14 mouse cellular contexts compared by ENCODE assay signal in genomic region chr4:156252619-156253018, GRCm38 (mm10). TPM values are rescaled to one million over a fixed set of nuclear protein-coding genes. Genes with fewer than 3 reads are reported as not detected.
DNase-seq lines count a peak whose midpoint lies in the region; ATAC-seq and TF ChIP-seq lines count a peak whose summit lies in the region.
"Had no signal": no experiment of that assay in that cellular context is flagged by ENCODE, and none has a peak within 500 bp of the region (broad histone marks: within the 10 kb centered on the region; RNA-seq: fewer than 3 reads in every experiment).

No protein-coding gene starts in this region.

- no peak overlapping the region for H3K9ac ChIP-seq in forebrain, embryonic 11.5 days (ENCODE audit: low read length)
- H3K9ac ChIP-seq in forebrain, postnatal 0 days: no peak overlapping the region
- H3K9ac ChIP-seq in neural tube, embryonic 11.5 days (ENCODE audit: low read length): no peak overlapping the region
- H3K9ac ChIP-seq in neural tube, embryonic 15.5 days (replicated peaks): no peak overlapping the region
- peak overlapping the region; percentile 60 for H3K9ac ChIP-seq in liver, embryonic 15.5 days
- no peak overlapping the region for H3K9ac ChIP-seq in intestine, postnatal 0 days (ENCODE audit: low read depth, low read length)

- no peaks in the 10 kb centered on the region for H3K9me3 ChIP-seq in forebrain, embryonic 11.5 days (ENCODE audit: control insufficient read depth, low read length)
- H3K9me3 ChIP-seq in forebrain, postnatal 0 days (ENCODE audit: low read length): no peaks in the 10 kb centered on the region
- no peaks in the 10 kb centered on the region for H3K9me3 ChIP-seq in neural tube, embryonic 11.5 days (ENCODE audit: control insufficient read depth, low read length)
- H3K9me3 ChIP-seq in neural tube, embryonic 15.5 days (replicated peaks): no peaks in the 10 kb centered on the region
- H3K9me3 ChIP-seq in liver, embryonic 15.5 days (replicated peaks): no peaks in the 10 kb centered on the region
- no peaks in the 10 kb centered on the region for H3K9me3 ChIP-seq in intestine, postnatal 0 days (ENCODE audit: control insufficient read depth)
- H3K9me3 ChIP-seq: forebrain, embryonic 12.5 days had no signal

- 0 out of 2 replicates have a peak overlapping the region, but pooled peaks have one; percentile 32 for H3K27ac ChIP-seq in forebrain, embryonic 11.5 days (ENCODE audit: low read depth, low read length)
- no peak overlapping the region for H3K27ac ChIP-seq in forebrain, postnatal 0 days (ENCODE audit: low read depth, low read length)
- H3K27ac ChIP-seq in neural tube, embryonic 11.5 days (ENCODE audit: low read depth, low read length): peak overlapping the region; percentile 40
- H3K27ac ChIP-seq in neural tube, embryonic 15.5 days (replicated peaks): no peak overlapping the region
- H3K27ac ChIP-seq in liver, embryonic 15.5 days (replicated peaks): peak overlapping the region; percentile 96
- H3K27ac ChIP-seq in intestine, postnatal 0 days (ENCODE audit: low read depth, low read length): no peak overlapping the region
- H3K27ac ChIP-seq: forebrain, embryonic 12.5 days had no signal

- peaks cover 4% of the 10 kb centered on the region; the same call in 1 of the 2 replicates for H3K4me1 ChIP-seq in forebrain, embryonic 11.5 days (replicated peaks; ENCODE audit: control insufficient read depth, insufficient read depth, low read length)
- no peaks in the 10 kb centered on the region for H3K4me1 ChIP-seq in forebrain, postnatal 0 days (ENCODE audit: insufficient read depth)
- H3K4me1 ChIP-seq in neural tube, embryonic 11.5 days (ENCODE audit: control insufficient read depth, insufficient read depth, low read length): no peaks in the 10 kb centered on the region
- peaks cover 20% of the 10 kb centered on the region for H3K4me1 ChIP-seq in neural tube, embryonic 15.5 days
- peaks cover 65% of the 10 kb centered on the region for H3K4me1 ChIP-seq in liver, embryonic 15.5 days (replicated peaks)
- H3K4me1 ChIP-seq in intestine, postnatal 0 days (replicated peaks; ENCODE audit: control insufficient read depth, insufficient read depth, low read length): no peaks in the 10 kb centered on the region

- H3K27me3 ChIP-seq in forebrain, embryonic 11.5 days (ENCODE audit: control insufficient read depth, insufficient read depth, low read length): peaks cover 24% of the 10 kb centered on the region
- peaks cover 14% of the 10 kb centered on the region for H3K27me3 ChIP-seq in forebrain, postnatal 0 days (ENCODE audit: insufficient read depth, low read length)
- peaks cover 26% of the 10 kb centered on the region for H3K27me3 ChIP-seq in neural tube, embryonic 11.5 days (ENCODE audit: control insufficient read depth, insufficient read depth, low read length)
- peaks cover 28% of the 10 kb centered on the region for H3K27me3 ChIP-seq in neural tube, embryonic 15.5 days (replicated peaks)
- peaks cover 16% of the 10 kb centered on the region for H3K27me3 ChIP-seq in liver, embryonic 15.5 days
- H3K27me3 ChIP-seq in intestine, postnatal 0 days (replicated peaks; ENCODE audit: control insufficient read depth, insufficient read depth, low read length): peaks cover 33% of the 10 kb centered on the region
- H3K27me3 ChIP-seq: Patski had no signal

- no peak overlapping the region for H3K4me2 ChIP-seq in forebrain, embryonic 11.5 days (ENCODE audit: low read depth, low read length, severe bottlenecking)
- H3K4me2 ChIP-seq in forebrain, postnatal 0 days (ENCODE audit: low read depth): no peak overlapping the region
- H3K4me2 ChIP-seq in neural tube, embryonic 11.5 days (ENCODE audit: low read depth): no peak overlapping the region; the same call in 1 of the 2 replicates
- no peak overlapping the region for H3K4me2 ChIP-seq in neural tube, embryonic 15.5 days
- peak overlapping the region; percentile 69 for H3K4me2 ChIP-seq in liver, embryonic 15.5 days
- no peak overlapping the region for H3K4me2 ChIP-seq in intestine, postnatal 0 days (replicated peaks; ENCODE audit: low read depth)
- H3K4me2 ChIP-seq: forebrain, embryonic 12.5 days had no signal

- ATAC-seq in forebrain, embryonic 11.5 days (replicated peaks; ENCODE audit: low FRiP score): no peak
- no peak for ATAC-seq in forebrain, postnatal 0 days
- no peak for ATAC-seq in neural tube, embryonic 11.5 days (ENCODE audit: insufficient read depth, low FRiP score, low TSS enrichment)
- ATAC-seq in neural tube, embryonic 15.5 days (ENCODE audit: low FRiP score): no peak
- peak; percentile 13 for ATAC-seq in liver, embryonic 15.5 days (ENCODE audit: insufficient read depth)
- ATAC-seq in monocyte, adult 5-6 weeks (replicated peaks; ENCODE audit: insufficient number of reproducible peaks, low FRiP score, low TSS enrichment, poor library complexity, severe bottlenecking): 0 out of 2 replicates have a peak, but pooled peaks have one; percentile 28
- no peak for ATAC-seq in intestine, postnatal 0 days
- ATAC-seq: Patski had no signal

- no peak for TF ChIP-seq CTCF in forebrain, postnatal 0 days (IDR thresholded peaks at IDR 0.05; ENCODE audit: low read depth)
- no peak for TF ChIP-seq CTCF in intestine, postnatal 0 days (IDR thresholded peaks at IDR 0.05; ENCODE audit: low read depth)

- H3K4me3 ChIP-seq in forebrain, embryonic 11.5 days (ENCODE audit: low read depth, low read length): no peak overlapping the region
- H3K4me3 ChIP-seq in forebrain, postnatal 0 days (ENCODE audit: low read depth, low read length): no peak overlapping the region
- no peak overlapping the region for H3K4me3 ChIP-seq in neural tube, embryonic 11.5 days (ENCODE audit: low read depth, low read length)
- no peak overlapping the region for H3K4me3 ChIP-seq in neural tube, embryonic 15.5 days (replicated peaks)
- peak overlapping the region; percentile 42 for H3K4me3 ChIP-seq in liver, embryonic 15.5 days (replicated peaks)
- H3K4me3 ChIP-seq in intestine, postnatal 0 days (ENCODE audit: low read depth, low read length): no peak overlapping the region
- H3K4me3 ChIP-seq: forebrain, embryonic 12.5 days had no signal

- 46% methylated on average over 3 of the region's 3 CpGs for WGBS in forebrain, embryonic 11.5 days
- WGBS in forebrain, postnatal 0 days: 43% methylated on average over 3 of the region's 3 CpGs
- WGBS in neural tube, embryonic 11.5 days: 23% methylated on average over 3 of the region's 3 CpGs
- WGBS in neural tube, embryonic 15.5 days: 36% methylated on average over 3 of the region's 3 CpGs
- WGBS in liver, embryonic 15.5 days (ENCODE audit: insufficient replicate concordance): 13% methylated on average over 3 of the region's 3 CpGs
- WGBS in intestine, postnatal 0 days: 36% methylated on average over 3 of the region's 3 CpGs

- no peaks in the 10 kb centered on the region for H3K36me3 ChIP-seq in forebrain, embryonic 11.5 days (ENCODE audit: control insufficient read depth, insufficient read depth, low read length)
- H3K36me3 ChIP-seq in forebrain, postnatal 0 days (ENCODE audit: insufficient read depth): peaks cover 19% of the 10 kb centered on the region
- peaks cover 9% of the 10 kb centered on the region for H3K36me3 ChIP-seq in neural tube, embryonic 11.5 days (ENCODE audit: control insufficient read depth, insufficient read depth, low read length)
- H3K36me3 ChIP-seq in neural tube, embryonic 15.5 days: peaks cover 17% of the 10 kb centered on the region
- peaks cover 45% of the 10 kb centered on the region for H3K36me3 ChIP-seq in liver, embryonic 15.5 days (replicated peaks)
- H3K36me3 ChIP-seq in intestine, postnatal 0 days (ENCODE audit: control insufficient read depth, insufficient read depth): peaks cover 13% of the 10 kb centered on the region

- DNase-seq in forebrain, embryonic 11.5 days (ENCODE audit: low spot score): no peak
- DNase-seq in forebrain, postnatal 0 days: no peak
- no peak for DNase-seq in neural tube, embryonic 11.5 days (ENCODE audit: low spot score)
- DNase-seq in layer of hippocampus, adult 9-11 months: no peak
- DNase-seq: cerebellum, postnatal 14 days; lung, adult 2 months; right cerebral cortex, postnatal 14 days had no signal

RNA-seq across cellular contexts. Expression of gene Samd11, which starts 2.8 kb away (rescaled TPM):
- polyA plus RNA-seq in forebrain, embryonic 11.5 days (2014; fragmentation: Nextera tagmentation; extraction: Ambion mirVana): 1.4 and 2.0 TPM in 2 replicates
- 3.5 and 7.7 TPM in 2 replicates for total RNA-seq in forebrain, postnatal 0 days (2014; rRNA removed)
- polyA plus RNA-seq in forebrain, postnatal 0 days (2015; fragmentation: Nextera tagmentation; extraction: Ambion mirVana): 1.2 and 1.9 TPM in 2 replicates
- 1.4 and 2.6 TPM in 2 replicates for polyA plus RNA-seq in neural tube, embryonic 11.5 days (2014; fragmentation: Nextera tagmentation; extraction: Ambion mirVana)
- 1.7 TPM in 2 replicates for polyA plus RNA-seq in neural tube, embryonic 15.5 days (2015; fragmentation: Nextera tagmentation; extraction: Ambion mirVana)
- polyA plus RNA-seq in liver, embryonic 15.5 days (2015; fragmentation: Nextera tagmentation; extraction: Ambion mirVana): 37.0 and 42.2 TPM in 2 replicates
- total RNA-seq in monocyte, adult 5-6 weeks (2017): 0.19 to 1.8 TPM (median 0.29 TPM) in 3 replicates
- polyA plus RNA-seq in intestine, postnatal 0 days (2015; fragmentation: Nextera tagmentation; extraction: Ambion mirVana): 0.18 TPM in 1 of 2 replicates, not detected in the other
- total RNA-seq: neutrophil, adult 5-6 weeks had no signal

RNA-seq across cellular contexts. Expression of gene Noc2l, which starts 16.8 kb away (rescaled TPM):
- 102 and 104 TPM in 2 replicates for polyA plus RNA-seq in forebrain, embryonic 11.5 days (2014; fragmentation: Nextera tagmentation; extraction: Ambion mirVana)
- 80.7 and 83.9 TPM in 2 replicates for total RNA-seq in forebrain, postnatal 0 days (2014; rRNA removed)
- polyA plus RNA-seq in forebrain, postnatal 0 days (2015; fragmentation: Nextera tagmentation; extraction: Ambion mirVana): 50.9 and 52.9 TPM in 2 replicates
- 75.3 and 77.4 TPM in 2 replicates for polyA plus RNA-seq in neural tube, embryonic 11.5 days (2014; fragmentation: Nextera tagmentation; extraction: Ambion mirVana)
- 50.4 and 61.6 TPM in 2 replicates for polyA plus RNA-seq in neural tube, embryonic 15.5 days (2015; fragmentation: Nextera tagmentation; extraction: Ambion mirVana)
- 44.5 and 47.2 TPM in 2 replicates for polyA plus RNA-seq in liver, embryonic 15.5 days (2015; fragmentation: Nextera tagmentation; extraction: Ambion mirVana)
- total RNA-seq in monocyte, adult 5-6 weeks (2017): 33.0 to 53.8 TPM (median 40.5 TPM) in 3 replicates
- polyA plus RNA-seq in intestine, postnatal 0 days (2015; fragmentation: Nextera tagmentation; extraction: Ambion mirVana): 19.9 and 20.4 TPM in 2 replicates

RNA-seq across cellular contexts. Expression of gene Plekhn1, which starts 18.0 kb away (rescaled TPM):
- 26.7 and 27.2 TPM in 2 replicates for polyA plus RNA-seq in forebrain, embryonic 11.5 days (2014; fragmentation: Nextera tagmentation; extraction: Ambion mirVana)
- total RNA-seq in forebrain, postnatal 0 days (2014; rRNA removed): 37.2 and 43.7 TPM in 2 replicates
- polyA plus RNA-seq in forebrain, postnatal 0 days (2015; fragmentation: Nextera tagmentation; extraction: Ambion mirVana): 11.8 and 14.3 TPM in 2 replicates
- polyA plus RNA-seq in neural tube, embryonic 11.5 days (2014; fragmentation: Nextera tagmentation; extraction: Ambion mirVana): 20.4 and 21.6 TPM in 2 replicates
- 27.2 and 28.7 TPM in 2 replicates for polyA plus RNA-seq in neural tube, embryonic 15.5 days (2015; fragmentation: Nextera tagmentation; extraction: Ambion mirVana)
- 4.0 and 4.8 TPM in 2 replicates for polyA plus RNA-seq in liver, embryonic 15.5 days (2015; fragmentation: Nextera tagmentation; extraction: Ambion mirVana)
- 4.3 to 17.1 TPM (median 16.9 TPM) in 3 replicates for total RNA-seq in monocyte, adult 5-6 weeks (2017)
- polyA plus RNA-seq in intestine, postnatal 0 days (2015; fragmentation: Nextera tagmentation; extraction: Ambion mirVana): 8.3 and 8.6 TPM in 2 replicates

RNA-seq across cellular contexts. Expression of gene Perm1, which starts 37.0 kb away (rescaled TPM):
- polyA plus RNA-seq in forebrain, embryonic 11.5 days (2014; fragmentation: Nextera tagmentation; extraction: Ambion mirVana): 1.4 and 1.6 TPM in 2 replicates
- total RNA-seq in forebrain, postnatal 0 days (2014; rRNA removed): 1.1 and 1.3 TPM in 2 replicates
- 0.69 and 0.86 TPM in 2 replicates for polyA plus RNA-seq in forebrain, postnatal 0 days (2015; fragmentation: Nextera tagmentation; extraction: Ambion mirVana)
- polyA plus RNA-seq in neural tube, embryonic 11.5 days (2014; fragmentation: Nextera tagmentation; extraction: Ambion mirVana): 0.57 and 0.85 TPM in 2 replicates
- polyA plus RNA-seq in neural tube, embryonic 15.5 days (2015; fragmentation: Nextera tagmentation; extraction: Ambion mirVana): 2.3 and 2.8 TPM in 2 replicates
- polyA plus RNA-seq in liver, embryonic 15.5 days (2015; fragmentation: Nextera tagmentation; extraction: Ambion mirVana): 0.20 and 0.32 TPM in 2 replicates
- 0.19 to 0.48 TPM in 2 of 3 replicates, not detected in the other for total RNA-seq in monocyte, adult 5-6 weeks (2017)
- polyA plus RNA-seq in intestine, postnatal 0 days (2015; fragmentation: Nextera tagmentation; extraction: Ambion mirVana): 0.39 and 0.47 TPM in 2 replicates

RNA-seq across cellular contexts. Expression of gene AW011738, which starts 49.5 kb away (rescaled TPM):
- polyA plus RNA-seq in forebrain, embryonic 11.5 days (2014; fragmentation: Nextera tagmentation; extraction: Ambion mirVana): 2.0 and 2.3 TPM in 2 replicates
- total RNA-seq in forebrain, postnatal 0 days (2014; rRNA removed): 3.5 and 5.7 TPM in 2 replicates
- polyA plus RNA-seq in forebrain, postnatal 0 days (2015; fragmentation: Nextera tagmentation; extraction: Ambion mirVana): 1.8 and 3.4 TPM in 2 replicates
- 1.5 and 1.8 TPM in 2 replicates for polyA plus RNA-seq in neural tube, embryonic 11.5 days (2014; fragmentation: Nextera tagmentation; extraction: Ambion mirVana)
- 4.2 and 6.2 TPM in 2 replicates for polyA plus RNA-seq in neural tube, embryonic 15.5 days (2015; fragmentation: Nextera tagmentation; extraction: Ambion mirVana)
- polyA plus RNA-seq in liver, embryonic 15.5 days (2015; fragmentation: Nextera tagmentation; extraction: Ambion mirVana): 1.1 and 1.3 TPM in 2 replicates
- total RNA-seq in monocyte, adult 5-6 weeks (2017): 2.6 to 12.3 TPM (median 3.3 TPM) in 3 replicates
- 0.85 and 0.93 TPM in 2 replicates for polyA plus RNA-seq in intestine, postnatal 0 days (2015; fragmentation: Nextera tagmentation; extraction: Ambion mirVana)

Comparison
In these comparisons a context has a peak if more than half of its experiments do, and no peak if none do; other contexts are left out.
1. H3K27ac ChIP-seq: peak in forebrain, embryonic 11.5 days (single experiment), neural tube, embryonic 11.5 days (single experiment) and liver, embryonic 15.5 days (single experiment); none in forebrain, postnatal 0 days (single experiment), neural tube, embryonic 15.5 days (single experiment) and intestine, postnatal 0 days (single experiment).
2. ATAC-seq: peak in liver, embryonic 15.5 days (single experiment) and monocyte, adult 5-6 weeks (single experiment); none in forebrain, embryonic 11.5 days (single experiment), forebrain, postnatal 0 days (single experiment), neural tube, embryonic 11.5 days (single experiment), neural tube, embryonic 15.5 days (single experiment) and intestine, postnatal 0 days (single experiment).
3. RNA of gene Samd11, which starts 2.8 kb away (polyA plus RNA-seq): 37.0 to 42.2 TPM in liver, embryonic 15.5 days; 1.4 to 2.6 TPM in neural tube, embryonic 11.5 days, 1.4 to 2.0 TPM in forebrain, embryonic 11.5 days, 1.2 to 1.9 TPM in forebrain, postnatal 0 days, 1.7 TPM in neural tube, embryonic 15.5 days and 0.18 TPM in intestine, postnatal 0 days; every median in the first group is over 10 times any median in the second.